Mouse (Mus musculus): ENCODE measurements around the gene Igf2r.

Igf2r gene

GRCm38 (mm10) chr17:12760355-12761146 is 8.9 kb downstream of the Igf2r start:
- DNase-seq (ENCODE audit: low read depth, low spot score), result no peak
- Histone ChIP-seq H3K27me3 (ENCODE audit: control insufficient read depth, insufficient read depth, low read length, poor library complexity, severe bottlenecking) (no peaks in the 10 kb centered on the region), H3K36me3 (ENCODE audit: control insufficient read depth, insufficient read depth, low read length, poor library complexity, severe bottlenecking) (no peaks in the 10 kb centered on the region)

- no peaks in the 10 kb centered on the region for H3K27me3 ChIP-seq (ENCODE audit: control insufficient read depth, insufficient read depth, low read length, poor library complexity, severe bottlenecking)
- DNase-seq (ENCODE audit: low read depth, low spot score), result no peak
- H3K36me3 ChIP-seq (ENCODE audit: control insufficient read depth, insufficient read depth, low read length, poor library complexity, severe bottlenecking), result no peaks in the 10 kb centered on the region
Observed at GRCm38 (mm10) chr17:12759646-12760074, 9.8 kb downstream of the Igf2r start.

- DNase-seq (ENCODE audit: low read depth, low spot score), result no peak
- no peaks in the 10 kb centered on the region for H3K27me3 ChIP-seq (ENCODE audit: control insufficient read depth, insufficient read depth, low read length, poor library complexity, severe bottlenecking)
- no peaks in the 10 kb centered on the region for H3K36me3 ChIP-seq (ENCODE audit: control insufficient read depth, insufficient read depth, low read length, poor library complexity, severe bottlenecking)
Observed at GRCm38 (mm10) chr17:12758701-12759455, 10.6 kb downstream of the Igf2r start.

GRCm38 (mm10) chr17:12757990-12758389 is 11.5 kb downstream of the Igf2r start:
- no peaks in the 10 kb centered on the region for H3K27me3 ChIP-seq (ENCODE audit: control insufficient read depth, insufficient read depth, low read length, poor library complexity, severe bottlenecking)
- no peaks in the 10 kb centered on the region for H3K36me3 ChIP-seq (ENCODE audit: control insufficient read depth, insufficient read depth, low read length, poor library complexity, severe bottlenecking)
- no peak for DNase-seq (ENCODE audit: low read depth, low spot score)

- no peak for DNase-seq (ENCODE audit: low read depth, low spot score)
- Histone ChIP-seq H3K27me3 (ENCODE audit: control insufficient read depth, insufficient read depth, low read length, poor library complexity, severe bottlenecking) (no peaks in the 10 kb centered on the region), H3K36me3 (ENCODE audit: control insufficient read depth, insufficient read depth, low read length, poor library complexity, severe bottlenecking) (no peaks in the 10 kb centered on the region)
Observed at GRCm38 (mm10) chr17:12757161-12757560, 12.3 kb downstream of the Igf2r start.

GRCm38 (mm10) chr17:12755951-12756350 is 13.5 kb downstream of the Igf2r start:
- no peaks in the 10 kb centered on the region for H3K36me3 ChIP-seq (ENCODE audit: control insufficient read depth, insufficient read depth, low read length, poor library complexity, severe bottlenecking)
- no peak for DNase-seq (ENCODE audit: low read depth, low spot score)
- no peaks in the 10 kb centered on the region for H3K27me3 ChIP-seq (ENCODE audit: control insufficient read depth, insufficient read depth, low read length, poor library complexity, severe bottlenecking)

- H3K36me3 ChIP-seq (ENCODE audit: control insufficient read depth, insufficient read depth, low read length, poor library complexity, severe bottlenecking), result no peaks in the 10 kb centered on the region
- no peaks in the 10 kb centered on the region for H3K27me3 ChIP-seq (ENCODE audit: control insufficient read depth, insufficient read depth, low read length, poor library complexity, severe bottlenecking)
- no peak for DNase-seq (ENCODE audit: low read depth, low spot score)
Observed at GRCm38 (mm10) chr17:12755146-12755545, 14.3 kb downstream of the Igf2r start.

GRCm38 (mm10) chr17:12754243-12755007 is 15.0 kb downstream of the Igf2r start:
- no peaks in the 10 kb centered on the region for H3K36me3 ChIP-seq (ENCODE audit: control insufficient read depth, insufficient read depth, low read length, poor library complexity, severe bottlenecking)
- no peaks in the 10 kb centered on the region for H3K27me3 ChIP-seq (ENCODE audit: control insufficient read depth, insufficient read depth, low read length, poor library complexity, severe bottlenecking)
- no peak for DNase-seq (ENCODE audit: low read depth, low spot score)

GRCm38 (mm10) chr17:12753050-12753449 is 16.4 kb downstream of the Igf2r start:
- no peaks in the 10 kb centered on the region for H3K36me3 ChIP-seq (ENCODE audit: control insufficient read depth, insufficient read depth, low read length, poor library complexity, severe bottlenecking)
- H3K27me3 ChIP-seq (ENCODE audit: control insufficient read depth, insufficient read depth, low read length, poor library complexity, severe bottlenecking), result no peaks in the 10 kb centered on the region
- DNase-seq (ENCODE audit: low read depth, low spot score), result no peak

- no peak for DNase-seq (ENCODE audit: low read depth, low spot score)
- H3K27me3 ChIP-seq (ENCODE audit: control insufficient read depth, insufficient read depth, low read length, poor library complexity, severe bottlenecking), result no peaks in the 10 kb centered on the region
Observed at GRCm38 (mm10) chr17:12751641-12752040, 17.8 kb downstream of the Igf2r start.

GRCm38 (mm10) chr17:12751218-12751617 is 18.2 kb downstream of the Igf2r start:
- Histone ChIP-seq H3K36me3 (ENCODE audit: control insufficient read depth, insufficient read depth, low read length, poor library complexity, severe bottlenecking) (no peaks in the 10 kb centered on the region), H3K27me3 (ENCODE audit: control insufficient read depth, insufficient read depth, low read length, poor library complexity, severe bottlenecking) (no peaks in the 10 kb centered on the region)
- DNase-seq (ENCODE audit: low read depth, low spot score), result no peak

More at GRCm38 (mm10) chr17:12751641-12752040, 17.8 kb downstream of the Igf2r start:
- H3K36me3 ChIP-seq (ENCODE audit: control insufficient read depth, insufficient read depth, low read length, poor library complexity, severe bottlenecking), result no peaks in the 10 kb centered on the region

- DNase-seq (ENCODE audit: low read depth, low spot score), result no peak
- Histone ChIP-seq H3K36me3 (ENCODE audit: control insufficient read depth, insufficient read depth, low read length, poor library complexity, severe bottlenecking) (no peaks in the 10 kb centered on the region), H3K27me3 (ENCODE audit: control insufficient read depth, insufficient read depth, low read length, poor library complexity, severe bottlenecking) (no peaks in the 10 kb centered on the region)
Observed at GRCm38 (mm10) chr17:12750591-12751170, 18.8 kb downstream of the Igf2r start.

- Histone ChIP-seq H3K27me3 (ENCODE audit: control insufficient read depth, insufficient read depth, low read length, poor library complexity, severe bottlenecking) (no peaks in the 10 kb centered on the region), H3K36me3 (ENCODE audit: control insufficient read depth, insufficient read depth, low read length, poor library complexity, severe bottlenecking) (no peaks in the 10 kb centered on the region)
Observed at GRCm38 (mm10) chr17:12749421-12750367, 19.8 kb downstream of the Igf2r start.

GRCm38 (mm10) chr17:12745761-12746160 is 23.7 kb downstream of the Igf2r start:
- DNase-seq (ENCODE audit: low read depth, low spot score), result no peak
- Histone ChIP-seq H3K27me3 (ENCODE audit: control insufficient read depth, insufficient read depth, low read length, poor library complexity, severe bottlenecking) (no peaks in the 10 kb centered on the region), H3K36me3 (ENCODE audit: control insufficient read depth, insufficient read depth, low read length, poor library complexity, severe bottlenecking) (no peaks in the 10 kb centered on the region)

More at GRCm38 (mm10) chr17:12749421-12750367, 19.8 kb downstream of the Igf2r start:
- no peak for DNase-seq (ENCODE audit: low read depth, low spot score)

Measured in splenic B cell, adult 2 months (primary cell).